Mouse (Mus musculus) MEL (cell line): ENCODE results near the gene AB124611.

ENCODE experiments used
- CHD2 ChIP-seq: IDR thresholded peaks from 2 replicates; pipeline ENCODE4 v1.6.1; 2011; ENCODE audit warnings: low read length, improper control_type of control experiment
- CTCF ChIP-seq, 3 experiments: IDR thresholded peaks in 2 of 3; conservative IDR thresholded peaks in 1 of 3; 2 replicates each; pipeline ENCODE4 v1.5.1; 2011 to 2012; ENCODE audit warnings: low read length in 3 of 3, low read depth in 2 of 3, mild to moderate bottlenecking in 2 of 3, improper control_type of control experiment in 1 of 3, inconsistent platforms in 1 of 3, mixed read lengths in 1 of 3, moderate library complexity in 1 of 3; ENCODE audit not compliant: control insufficient read depth in 1 of 3, insufficient read depth in 1 of 3, poor library complexity in 1 of 3, severe bottlenecking in 1 of 3
- E2F4 ChIP-seq: IDR thresholded peaks from 2 replicates; pipeline ENCODE4 v1.6.1; 2011; ENCODE audit warnings: low read depth, low read length, improper control_type of control experiment, borderline replicate concordance
- GABPA ChIP-seq: IDR thresholded peaks from 2 replicates; pipeline ENCODE4 v1.6.1; 2012; ENCODE audit warnings: low read depth, mild to moderate bottlenecking, inconsistent platforms, low read length, improper control_type of control experiment, moderate library complexity
- GATA1 ChIP-seq: IDR thresholded peaks from 2 replicates; pipeline ENCODE4 v1.6.1; 2011; ENCODE audit warnings: low read depth, low read length, improper control_type of control experiment
- MAZ ChIP-seq: IDR thresholded peaks from 2 replicates; pipeline ENCODE4 v1.6.1; 2012; ENCODE audit warnings: low read depth, mild to moderate bottlenecking, inconsistent platforms, low read length, improper control_type of control experiment
- POLR2A ChIP-seq, 2 experiments: IDR thresholded peaks; 2 replicates each; pipeline ENCODE4 v1.6.1; 2011 to 2012; ENCODE audit warnings: low read length in 2 of 2, mild to moderate bottlenecking in 2 of 2, control low read depth in 1 of 2, improper control_type of control experiment in 1 of 2, low read depth in 1 of 2, moderate library complexity in 1 of 2; ENCODE audit not compliant: control insufficient read depth in 1 of 2, insufficient read depth in 1 of 2, poor library complexity in 1 of 2
- SMC3 ChIP-seq: IDR thresholded peaks from 2 replicates; pipeline ENCODE4 v1.6.1; 2011; ENCODE audit warnings: low read depth, low read length, improper control_type of control experiment
- TAL1 ChIP-seq: IDR thresholded peaks from 2 replicates; pipeline ENCODE4 v1.6.1; 2012; ENCODE audit warnings: mild to moderate bottlenecking, inconsistent platforms, low read length, moderate library complexity, mixed read lengths
- USF1 ChIP-seq: IDR thresholded peaks from 2 replicates; pipeline ENCODE4 v1.6.1; 2014; ENCODE audit warnings: low read depth, mild to moderate bottlenecking, inconsistent platforms, low read length, improper control_type of control experiment, moderate library complexity
- ZC3H11A ChIP-seq: IDR thresholded peaks from 2 replicates; pipeline ENCODE4 v1.6.1; 2012; ENCODE audit warnings: low read depth, mild to moderate bottlenecking, inconsistent platforms, low read length, improper control_type of control experiment
- ZKSCAN1 ChIP-seq: IDR thresholded peaks from 2 replicates; pipeline ENCODE4 v1.6.1; 2012; ENCODE audit warnings: low read depth, mild to moderate bottlenecking, inconsistent platforms, low read length, improper control_type of control experiment, moderate library complexity

DNA sequence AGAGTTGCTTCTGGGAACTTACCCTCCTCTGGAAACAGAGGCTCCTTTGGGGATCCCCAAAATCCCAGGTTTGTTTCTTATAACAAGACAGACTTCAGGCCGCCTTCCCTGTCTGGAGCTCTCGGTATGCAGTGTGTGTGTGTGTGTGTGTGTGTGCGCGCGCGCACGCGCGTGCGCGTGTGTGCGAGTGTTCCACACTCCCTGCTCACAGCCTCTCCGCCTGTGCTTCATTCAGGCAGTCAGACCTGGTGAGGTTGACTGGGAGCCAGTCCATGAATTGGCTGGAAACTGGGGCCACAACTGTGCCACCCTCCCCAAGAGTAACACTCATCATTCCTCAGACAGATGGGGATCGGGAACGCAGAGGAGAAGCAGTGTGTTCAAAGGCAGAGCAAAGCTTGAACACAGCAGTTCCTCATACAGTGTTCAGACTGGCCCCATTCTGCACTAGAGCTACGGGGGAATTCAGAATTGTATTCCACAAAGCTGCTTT, 28.9 kb upstream of the AB124611 start:
- no peak for TF ChIP-seq GATA1
- TF ChIP-seq TAL1 = no peak
- no peak; a peak in 1 of 4 replicates for TF ChIP-seq POLR2A (IDR thresholded peaks at IDR 0.05; ENCODE audit: control insufficient read depth in 1 of 2, insufficient read depth in 1 of 2, low read depth in 1 of 2, low read length in 2 of 2, poor library complexity in 1 of 2)
- no peak for TF ChIP-seq ZKSCAN1
- TF ChIP-seq USF1 = no peak
- no peak for TF ChIP-seq GABPA
- TF ChIP-seq SMC3 = no peak
- no peak for TF ChIP-seq CTCF (IDR thresholded peaks at IDR 0.05 in 2 of 3, conservative IDR thresholded peaks at IDR 0.05 in 1 of 3; ENCODE audit: control insufficient read depth in 1 of 3, insufficient read depth in 1 of 3, low read depth in 2 of 3, low read length in 3 of 3, poor library complexity in 1 of 3, severe bottlenecking in 1 of 3)
- TF ChIP-seq CHD2 = no peak
- no peak for TF ChIP-seq ZC3H11A
- TF ChIP-seq MAZ = no peak
- TF ChIP-seq E2F4 = no peak
